Mouse (Mus musculus): ENCODE results near the gene Rhof. TPM values are rescaled to one million over a fixed set of nuclear protein-coding genes. Genes with fewer than 3 reads are reported as not detected.

The Rhof gene
- total and polyA plus RNA-seq, 2 experiments from 2014 or later: 36.6 to 44.4 TPM

DNA sequence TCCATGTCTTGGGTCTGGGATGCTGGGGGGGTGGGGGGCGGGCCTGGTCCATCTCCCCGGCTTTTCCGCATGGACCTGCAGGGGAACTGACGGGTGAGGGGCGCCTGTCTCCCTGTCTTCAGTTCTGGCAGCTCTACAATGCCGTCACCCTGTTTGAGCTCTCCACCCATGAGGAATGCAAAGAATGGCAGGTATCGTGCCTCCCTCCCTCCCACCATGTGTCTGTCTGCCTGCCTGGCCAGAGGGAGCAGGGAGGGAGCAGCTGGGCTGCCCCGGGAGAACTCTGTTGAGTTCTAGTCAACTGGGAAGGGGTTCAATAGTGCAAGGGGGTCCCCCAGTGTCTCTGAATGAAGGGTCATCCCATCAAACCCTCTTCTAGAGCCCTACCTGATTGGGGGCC, 16.4 kb downstream of the Rhof start:
- Histone ChIP-seq H3K4me1 (ENCODE audit: insufficient read depth, low read length) (no peaks in the 10 kb centered on the region), H3K9ac (replicated peaks; ENCODE audit: low read length) (no peak overlapping the region), H3K36me3 (ENCODE audit: insufficient read depth, low read length) (no peaks in the 10 kb centered on the region; the same call in 1 of the 2 replicates), H3K27ac (no peak overlapping the region), H3K9me3 (ENCODE audit: low read length) (no peaks in the 10 kb centered on the region), H3K4me3 (ENCODE audit: low read length) (no peak overlapping the region), H3K4me2 (ENCODE audit: low read depth, low read length) (no peak overlapping the region), H3K27me3 (ENCODE audit: insufficient read depth, low read length) (no peaks in the 10 kb centered on the region)
- 69% methylated on average over 8 of the region's 8 CpGs for WGBS
- DNase-seq (ENCODE audit: low spot score) (no peak), ATAC-seq (no peak)
- TF ChIP-seq CTCF (IDR thresholded peaks at IDR 0.05; ENCODE audit: low read depth): no peak

DNA sequence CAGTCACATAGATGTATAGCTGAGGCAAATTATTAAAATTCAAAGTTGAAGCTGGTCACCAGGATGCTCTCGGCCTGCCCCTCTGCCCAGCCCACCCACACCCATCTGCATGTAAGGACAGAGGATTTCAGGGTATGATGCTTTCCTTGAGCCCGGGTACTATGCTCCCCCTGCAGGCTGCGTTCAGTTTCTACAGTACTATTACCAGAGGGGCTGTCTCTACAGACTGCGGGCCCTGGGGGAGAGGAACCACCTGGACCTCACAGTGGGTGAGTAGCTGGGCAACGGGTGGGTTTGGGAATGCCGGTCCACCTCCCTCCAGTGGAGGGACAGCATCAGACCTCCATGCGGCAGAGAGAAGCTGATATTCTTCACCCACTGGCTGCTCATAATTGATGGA, 17.6 kb downstream of the Rhof start:
- DNase-seq (ENCODE audit: low spot score) (peak; percentile 59), ATAC-seq (peak; percentile 41; the same call in 1 of the 2 replicates)
- peak; percentile 74 for TF ChIP-seq CTCF (IDR thresholded peaks at IDR 0.05; ENCODE audit: low read depth)
- no peak overlapping the region for H3K9ac ChIP-seq (replicated peaks; ENCODE audit: low read length)
- H3K4me3 ChIP-seq (ENCODE audit: low read length): no peak overlapping the region
- H3K27ac ChIP-seq: no peak overlapping the region
- no peaks in the 10 kb centered on the region for H3K9me3 ChIP-seq (ENCODE audit: low read length)
- 25% methylated on average over 7 of the region's 7 CpGs for WGBS
- H3K36me3 ChIP-seq (ENCODE audit: insufficient read depth, low read length): no peaks in the 10 kb centered on the region; the same call in 1 of the 2 replicates
- H3K27me3 ChIP-seq (ENCODE audit: insufficient read depth, low read length): no peaks in the 10 kb centered on the region
- no peak overlapping the region for H3K4me2 ChIP-seq (ENCODE audit: low read depth, low read length)
- H3K4me1 ChIP-seq (ENCODE audit: insufficient read depth, low read length): peaks cover 3% of the 10 kb centered on the region; the same call in 1 of the 2 replicates

DNA sequence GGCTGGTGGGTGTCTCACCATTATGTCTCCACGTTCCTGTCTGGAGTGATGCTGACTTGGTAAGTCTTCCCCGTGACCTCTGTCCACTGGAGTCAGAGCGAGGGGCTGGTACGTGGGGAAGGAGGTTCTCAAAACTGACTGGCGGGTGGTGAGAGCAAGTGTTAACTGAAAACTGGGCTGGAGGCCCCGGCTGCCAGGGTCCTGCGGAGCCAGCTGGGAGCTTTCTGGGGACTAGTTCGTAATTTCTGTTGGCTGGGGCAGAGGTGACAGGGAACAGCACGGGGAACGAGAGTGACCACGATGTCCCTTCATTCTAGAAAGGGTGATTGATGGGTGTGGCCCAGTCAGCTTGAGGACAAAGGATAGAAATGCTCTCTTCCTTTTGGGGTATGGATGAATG, 18.4 kb downstream of the Rhof start:
- Histone ChIP-seq H3K4me3 (ENCODE audit: low read length) (no peak overlapping the region), H3K36me3 (ENCODE audit: insufficient read depth, low read length) (no peaks in the 10 kb centered on the region; the same call in 1 of the 2 replicates), H3K4me2 (ENCODE audit: low read depth, low read length) (no peak overlapping the region), H3K4me1 (ENCODE audit: insufficient read depth, low read length) (peaks cover 11% of the 10 kb centered on the region; the same call in 1 of the 2 replicates), H3K9me3 (ENCODE audit: low read length) (no peaks in the 10 kb centered on the region), H3K27ac (no peak overlapping the region), H3K27me3 (ENCODE audit: insufficient read depth, low read length) (no peaks in the 10 kb centered on the region), H3K9ac (replicated peaks; ENCODE audit: low read length) (no peak overlapping the region)
- 44% methylated on average over 11 of the region's 11 CpGs for WGBS
- ATAC-seq (no peak), DNase-seq (ENCODE audit: low spot score) (no peak)
- no peak for TF ChIP-seq CTCF (IDR thresholded peaks at IDR 0.05; ENCODE audit: low read depth)

DNA sequence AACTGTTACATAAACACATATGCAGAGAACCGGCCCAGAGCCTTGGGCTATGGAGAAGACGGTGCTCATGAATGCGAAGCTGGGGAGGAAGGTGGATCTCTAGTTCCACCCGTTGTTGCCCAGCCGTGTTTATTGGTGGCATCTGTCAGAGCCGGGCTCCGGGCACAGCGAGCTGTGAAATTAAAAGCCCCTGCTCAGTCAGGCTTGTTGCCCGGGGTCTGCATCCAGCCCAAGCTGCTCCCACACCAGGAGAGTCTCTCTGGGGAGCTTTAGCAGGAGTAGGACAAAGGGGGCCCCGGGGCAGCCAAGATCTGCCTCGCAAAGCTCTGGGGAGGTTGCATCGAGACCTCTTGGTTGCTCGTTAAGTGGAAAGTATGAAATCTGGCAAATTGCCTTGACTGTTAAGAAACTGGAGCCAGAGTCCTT, 22.2 kb downstream of the Rhof start:
- Histone ChIP-seq H3K4me3 (ENCODE audit: low read length) (no peak overlapping the region), H3K9ac (replicated peaks; ENCODE audit: low read length) (0 out of 2 replicates have a peak overlapping the region, but pooled peaks have one; percentile 9), H3K36me3 (ENCODE audit: insufficient read depth, low read length) (no peaks in the 10 kb centered on the region; the same call in 1 of the 2 replicates), H3K9me3 (ENCODE audit: low read length) (no peaks in the 10 kb centered on the region), H3K27me3 (ENCODE audit: insufficient read depth, low read length) (no peaks in the 10 kb centered on the region), H3K4me2 (ENCODE audit: low read depth, low read length) (peak overlapping the region; percentile 40; the same call in 1 of the 2 replicates), H3K4me1 (ENCODE audit: insufficient read depth, low read length) (peaks cover 14% of the 10 kb centered on the region; the same call in 1 of the 2 replicates), H3K27ac (peak overlapping the region; percentile 61)
- DNase-seq (ENCODE audit: low spot score): peak; percentile 70
- WGBS: 15% methylated on average over 13 of the region's 13 CpGs
- no peak for TF ChIP-seq CTCF (IDR thresholded peaks at IDR 0.05; ENCODE audit: low read depth)
- 0 out of 2 replicates have a peak, but pooled peaks have one; percentile 25 for ATAC-seq

DNA sequence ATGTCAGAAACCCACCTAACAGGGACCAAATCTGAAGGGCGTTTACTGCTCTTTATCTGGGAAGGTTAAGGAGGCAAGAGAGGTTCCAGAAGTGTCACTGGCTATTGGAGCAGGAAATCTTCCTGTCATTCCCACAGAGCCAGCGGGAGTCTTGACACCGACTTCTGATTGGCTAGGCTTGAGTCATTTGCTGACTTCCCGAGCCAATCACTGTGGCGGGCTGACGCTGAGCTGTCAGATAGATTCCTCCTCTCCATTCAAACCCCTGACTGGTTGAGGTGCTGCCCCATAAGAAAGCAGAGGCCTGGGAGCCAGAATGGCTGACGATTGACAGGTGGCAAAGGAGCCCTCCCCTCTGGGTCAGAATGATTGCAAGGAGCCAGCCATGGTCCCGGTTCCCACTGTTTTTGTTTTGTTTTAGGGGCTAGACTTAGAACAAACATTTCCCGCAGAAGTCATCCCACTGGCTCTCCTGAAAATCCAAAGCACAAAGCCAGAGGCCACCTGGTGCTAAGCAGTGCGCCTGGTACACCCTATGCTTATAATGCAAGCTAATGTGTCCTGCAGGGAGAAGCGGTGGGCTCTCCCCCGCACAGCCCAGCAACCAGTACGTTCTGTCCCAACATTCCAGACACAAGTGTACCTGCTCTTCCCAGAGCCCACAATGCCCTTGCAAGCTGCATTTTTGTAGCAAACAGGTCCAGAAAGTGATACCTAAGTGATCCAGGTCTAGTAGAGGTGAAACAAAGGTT, 22.9 kb downstream of the Rhof start:
- peak; percentile 84 for ATAC-seq
- Histone ChIP-seq H3K9ac (replicated peaks; ENCODE audit: low read length) (peak overlapping the region; percentile 9; the same call in 1 of the 2 replicates), H3K4me3 (ENCODE audit: low read length) (peak overlapping the region; percentile 6; the same call in 1 of the 2 replicates)

DNA sequence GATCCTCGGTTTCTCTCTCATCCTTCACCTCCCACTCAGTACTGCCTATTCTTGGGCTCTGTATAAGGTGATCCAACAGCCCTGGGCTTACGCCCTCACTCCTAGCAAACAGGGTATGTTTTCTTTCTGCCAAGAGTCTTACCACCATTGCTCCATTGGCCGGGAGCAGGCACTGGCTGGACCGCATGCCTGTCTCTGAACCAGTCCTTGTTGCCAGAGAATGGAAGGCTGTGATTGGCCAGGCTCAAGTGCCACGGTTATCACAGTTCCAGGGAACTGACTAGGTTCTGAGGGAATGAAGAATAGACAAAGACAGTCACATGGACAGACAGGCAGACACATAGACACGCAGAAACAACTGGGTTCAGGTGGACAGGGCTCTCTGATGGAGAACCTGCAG, 27.7 kb downstream of the Rhof start:
- Histone ChIP-seq H3K4me2 (ENCODE audit: low read depth, low read length) (no peak overlapping the region), H3K9ac (replicated peaks; ENCODE audit: low read length) (no peak overlapping the region), H3K27me3 (ENCODE audit: insufficient read depth, low read length) (no peaks in the 10 kb centered on the region), H3K4me1 (ENCODE audit: insufficient read depth, low read length) (peaks cover 9% of the 10 kb centered on the region; the same call in 1 of the 2 replicates), H3K4me3 (ENCODE audit: low read length) (no peak overlapping the region), H3K9me3 (ENCODE audit: low read length) (no peaks in the 10 kb centered on the region), H3K36me3 (ENCODE audit: insufficient read depth, low read length) (peaks cover 2% of the 10 kb centered on the region), H3K27ac (no peak overlapping the region)
- ATAC-seq: no peak
- 80% methylated on average over 6 of the region's 6 CpGs for WGBS
- TF ChIP-seq CTCF (IDR thresholded peaks at IDR 0.05; ENCODE audit: low read depth): no peak
- no peak for DNase-seq (ENCODE audit: low spot score)

More for the DNA sequence above, 22.9 kb downstream of the Rhof start:
- no peaks in the 10 kb centered on the region for H3K27me3 ChIP-seq (ENCODE audit: insufficient read depth, low read length)
- no peaks in the 10 kb centered on the region for H3K36me3 ChIP-seq (ENCODE audit: insufficient read depth, low read length)
- peak overlapping the region; percentile 40 for H3K4me2 ChIP-seq (ENCODE audit: low read depth, low read length)
- H3K9me3 ChIP-seq (ENCODE audit: low read length): no peaks in the 10 kb centered on the region
- peak overlapping the region; percentile 61; the same call in 1 of the 2 replicates for H3K27ac ChIP-seq
- WGBS: 19% methylated on average over 13 of the region's 13 CpGs
- H3K4me1 ChIP-seq (ENCODE audit: insufficient read depth, low read length): peaks cover 14% of the 10 kb centered on the region; the same call in 1 of the 2 replicates
- TF ChIP-seq CTCF (IDR thresholded peaks at IDR 0.05; ENCODE audit: low read depth): no peak
- peak; percentile 83 for DNase-seq (ENCODE audit: low spot score)
